Mouse (Mus musculus): Measurements from ENCODE around the gene Npl. TPM values are rescaled to one million over a fixed set of nuclear protein-coding genes. Genes with fewer than 3 reads are reported as not detected.
A peak's percentile ranks its signal among the peaks of the same experiment; 100 is the strongest.

Npl gene
- polyA plus RNA-seq, 1 experiment from 2014 or later: 8.2 TPM

- H3K4me2 ChIP-seq (replicated peaks): no peak overlapping the region
- no peaks in the 10 kb centered on the region for H3K27me3 ChIP-seq
- H3K4me1 ChIP-seq: peaks cover 6% of the 10 kb centered on the region; the same call in 1 of the 2 replicates
- H3K4me3 ChIP-seq: no peak overlapping the region
- no peaks in the 10 kb centered on the region for H3K36me3 ChIP-seq
- no peak overlapping the region for H3K27ac ChIP-seq (replicated peaks)
- H3K9ac ChIP-seq (replicated peaks): no peak overlapping the region
- ATAC-seq (replicated peaks): no peak
- H3K9me3 ChIP-seq: no peaks in the 10 kb centered on the region
- WGBS: 90% methylated on average over 7 of the region's 7 CpGs
These were observed 14.9 kb upstream of the Npl start for GRCm38 (mm10) chr1:153564701-153565100.

DNA sequence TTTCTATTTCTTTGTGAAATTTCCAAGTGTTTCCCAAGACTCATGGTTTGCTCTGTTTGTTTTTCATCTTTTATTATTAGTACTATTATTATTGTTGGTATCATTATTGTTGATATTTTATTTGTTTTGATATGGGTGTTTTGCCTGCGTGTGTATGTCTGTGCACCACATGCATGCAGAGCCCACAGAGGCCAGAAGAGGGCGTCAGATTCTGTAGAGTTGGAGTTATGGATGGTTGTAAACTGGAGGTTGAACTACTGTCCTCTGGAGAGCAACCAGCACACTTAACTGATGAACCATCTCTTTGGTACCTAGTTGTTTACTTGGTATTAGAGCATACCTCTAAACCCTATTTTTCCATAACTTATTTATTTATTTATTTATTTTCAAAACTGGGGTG lies 13.8 kb upstream of the Npl start:
- Histone ChIP-seq H3K27me3 (no peaks in the 10 kb centered on the region), H3K4me1 (peaks cover 6% of the 10 kb centered on the region; the same call in 1 of the 2 replicates), H3K27ac (replicated peaks) (no peak overlapping the region), H3K9me3 (no peaks in the 10 kb centered on the region), H3K36me3 (no peaks in the 10 kb centered on the region), H3K4me3 (no peak overlapping the region), H3K4me2 (replicated peaks) (no peak overlapping the region), H3K9ac (replicated peaks) (no peak overlapping the region)
- WGBS: 55% methylated on average over 2 of the region's 2 CpGs
- ATAC-seq (replicated peaks): no peak

- ATAC-seq (replicated peaks): no peak
- Histone ChIP-seq H3K27ac (replicated peaks) (peak overlapping the region; percentile 25), H3K4me3 (no peak overlapping the region), H3K36me3 (no peaks in the 10 kb centered on the region), H3K4me1 (peaks cover 6% of the 10 kb centered on the region; the same call in 1 of the 2 replicates), H3K9ac (replicated peaks) (no peak overlapping the region), H3K9me3 (no peaks in the 10 kb centered on the region), H3K27me3 (no peaks in the 10 kb centered on the region), H3K4me2 (replicated peaks) (no peak overlapping the region)
- WGBS: 38% methylated on average over 6 of the region's 6 CpGs
These were observed 11.0 kb upstream of the Npl start for GRCm38 (mm10) chr1:153560805-153561204.

GRCm38 (mm10) chr1:153559701-153560100 lies 9.9 kb upstream of the Npl start:
- Histone ChIP-seq H3K4me1 (peaks cover 6% of the 10 kb centered on the region; the same call in 1 of the 2 replicates), H3K4me2 (replicated peaks) (no peak overlapping the region), H3K36me3 (no peaks in the 10 kb centered on the region), H3K27me3 (no peaks in the 10 kb centered on the region), H3K4me3 (no peak overlapping the region), H3K27ac (replicated peaks) (no peak overlapping the region), H3K9me3 (no peaks in the 10 kb centered on the region), H3K9ac (replicated peaks) (no peak overlapping the region)
- 58% methylated on average over 7 of the region's 7 CpGs for WGBS
- ATAC-seq (replicated peaks): no peak

- peak; percentile 35; the same call in 1 of the 2 replicates for ATAC-seq (replicated peaks)
- H3K27ac ChIP-seq (replicated peaks): no peak overlapping the region
- H3K4me2 ChIP-seq (replicated peaks): no peak overlapping the region
- no peaks in the 10 kb centered on the region for H3K27me3 ChIP-seq
- no peak overlapping the region for H3K9ac ChIP-seq (replicated peaks)
- WGBS: 23% methylated on average over 9 of the region's 9 CpGs
- no peaks in the 10 kb centered on the region for H3K36me3 ChIP-seq
- peaks cover 6% of the 10 kb centered on the region; the same call in 1 of the 2 replicates for H3K4me1 ChIP-seq
- no peak overlapping the region for H3K4me3 ChIP-seq
- H3K9me3 ChIP-seq: no peaks in the 10 kb centered on the region
These were observed 9.3 kb upstream of the Npl start for GRCm38 (mm10) chr1:153559126-153559647.

DNA sequence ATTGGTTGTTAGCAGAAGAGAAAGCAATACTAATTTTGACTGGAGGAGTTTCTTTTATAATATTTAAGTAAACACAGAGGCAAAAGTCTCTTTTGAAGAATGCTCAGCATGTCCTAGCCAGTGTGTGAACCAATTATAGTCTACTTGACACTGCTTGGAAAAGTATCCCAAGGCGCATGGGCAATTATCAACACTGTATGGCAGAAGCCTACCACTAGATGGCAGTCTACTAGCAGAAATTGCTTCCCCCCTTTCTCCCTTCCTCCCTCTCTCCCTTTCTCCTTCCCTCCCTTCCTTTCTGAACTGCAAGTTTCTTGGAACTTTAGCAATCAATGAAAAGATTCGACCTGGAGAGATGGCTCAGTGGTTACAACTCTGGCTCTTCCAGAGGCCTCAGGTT lies 7.1 kb upstream of the Npl start:
- peaks cover 6% of the 10 kb centered on the region; the same call in 1 of the 2 replicates for H3K4me1 ChIP-seq
- H3K27ac ChIP-seq (replicated peaks): no peak overlapping the region
- ATAC-seq (replicated peaks): peak; percentile 81
- H3K9me3 ChIP-seq: no peaks in the 10 kb centered on the region
- H3K9ac ChIP-seq (replicated peaks): no peak overlapping the region
- H3K27me3 ChIP-seq: no peaks in the 10 kb centered on the region
- no peak overlapping the region for H3K4me2 ChIP-seq (replicated peaks)
- H3K4me3 ChIP-seq: no peak overlapping the region
- 0% methylated on average over 2 of the region's 2 CpGs for WGBS
- H3K36me3 ChIP-seq: no peaks in the 10 kb centered on the region

GRCm38 (mm10) chr1:153556202-153556601 lies 6.4 kb upstream of the Npl start:
- no peak overlapping the region for H3K27ac ChIP-seq (replicated peaks)
- H3K27me3 ChIP-seq: no peaks in the 10 kb centered on the region
- 90% methylated on average over 4 of the region's 4 CpGs for WGBS
- no peaks in the 10 kb centered on the region for H3K36me3 ChIP-seq
- H3K4me1 ChIP-seq: peaks cover 6% of the 10 kb centered on the region; the same call in 1 of the 2 replicates
- H3K4me3 ChIP-seq: no peak overlapping the region
- ATAC-seq (replicated peaks): no peak
- no peak overlapping the region for H3K9ac ChIP-seq (replicated peaks)
- no peaks in the 10 kb centered on the region for H3K9me3 ChIP-seq
- no peak overlapping the region for H3K4me2 ChIP-seq (replicated peaks)

GRCm38 (mm10) chr1:153550814-153551213 lies 969 bp upstream of the Npl start:
- H3K9me3 ChIP-seq: no peaks in the 10 kb centered on the region
- no peaks in the 10 kb centered on the region for H3K4me1 ChIP-seq
- WGBS: 23% methylated on average over 3 of the region's 3 CpGs
- H3K27ac ChIP-seq (replicated peaks): no peak overlapping the region
- no peak overlapping the region for H3K4me3 ChIP-seq
- H3K27me3 ChIP-seq: no peaks in the 10 kb centered on the region
- no peaks in the 10 kb centered on the region for H3K36me3 ChIP-seq
- no peak overlapping the region for H3K4me2 ChIP-seq (replicated peaks)
- H3K9ac ChIP-seq (replicated peaks): no peak overlapping the region
- no peak; the same call in 1 of the 2 replicates for ATAC-seq (replicated peaks)

DNA sequence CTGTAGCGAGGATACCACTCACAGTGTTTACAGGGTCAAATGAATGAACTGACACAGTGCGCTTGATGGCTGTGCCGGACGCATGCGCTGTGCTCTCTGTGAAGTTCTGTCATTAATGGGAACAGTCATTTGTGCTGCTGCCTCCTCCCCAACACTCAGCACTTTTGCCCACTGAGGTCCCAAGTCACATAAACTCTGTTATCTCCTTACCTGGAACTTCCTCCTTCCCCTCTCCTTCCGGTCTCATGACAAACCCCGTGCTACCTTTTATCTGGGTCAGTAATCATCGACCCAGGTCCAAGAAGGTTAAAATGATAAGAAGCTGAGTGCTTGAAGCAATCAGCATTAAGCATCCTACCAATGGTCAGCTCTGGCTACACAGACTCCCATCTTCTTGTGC lies 2.3 kb downstream of the Npl start:
- ATAC-seq (replicated peaks): no peak
- Histone ChIP-seq H3K4me2 (replicated peaks) (no peak overlapping the region), H3K4me3 (no peak overlapping the region), H3K36me3 (no peaks in the 10 kb centered on the region), H3K4me1 (no peaks in the 10 kb centered on the region), H3K9ac (replicated peaks) (no peak overlapping the region), H3K27me3 (no peaks in the 10 kb centered on the region), H3K27ac (replicated peaks) (no peak overlapping the region), H3K9me3 (no peaks in the 10 kb centered on the region)
- WGBS: 80% methylated on average over 8 of the region's 8 CpGs

DNA sequence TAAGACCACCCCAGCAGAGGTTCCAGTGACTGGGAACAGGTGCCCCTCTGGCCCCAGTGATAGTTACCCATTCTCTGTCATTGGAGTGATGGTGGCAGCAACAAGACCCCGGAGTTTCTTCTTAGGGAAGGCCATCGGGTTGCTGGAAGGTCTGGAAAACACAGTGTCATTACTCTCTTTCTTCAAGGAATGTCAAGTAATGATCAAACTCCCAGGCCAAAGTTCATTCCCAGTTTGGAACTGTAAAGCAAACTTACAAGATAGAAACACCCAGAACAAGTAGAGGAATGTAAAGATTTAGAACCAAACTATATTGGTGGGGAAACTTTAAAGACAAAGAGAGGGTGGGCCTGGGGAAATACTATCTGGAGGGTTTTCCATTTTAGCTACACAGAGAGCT lies 4.6 kb downstream of the Npl start:
- Histone ChIP-seq H3K9ac (replicated peaks) (no peak overlapping the region), H3K9me3 (no peaks in the 10 kb centered on the region), H3K27me3 (no peaks in the 10 kb centered on the region), H3K36me3 (no peaks in the 10 kb centered on the region), H3K4me2 (replicated peaks) (no peak overlapping the region), H3K4me3 (no peak overlapping the region), H3K4me1 (no peaks in the 10 kb centered on the region), H3K27ac (replicated peaks) (no peak overlapping the region)
- 92% methylated on average over 2 of the region's 2 CpGs for WGBS
- ATAC-seq (replicated peaks): no peak

DNA sequence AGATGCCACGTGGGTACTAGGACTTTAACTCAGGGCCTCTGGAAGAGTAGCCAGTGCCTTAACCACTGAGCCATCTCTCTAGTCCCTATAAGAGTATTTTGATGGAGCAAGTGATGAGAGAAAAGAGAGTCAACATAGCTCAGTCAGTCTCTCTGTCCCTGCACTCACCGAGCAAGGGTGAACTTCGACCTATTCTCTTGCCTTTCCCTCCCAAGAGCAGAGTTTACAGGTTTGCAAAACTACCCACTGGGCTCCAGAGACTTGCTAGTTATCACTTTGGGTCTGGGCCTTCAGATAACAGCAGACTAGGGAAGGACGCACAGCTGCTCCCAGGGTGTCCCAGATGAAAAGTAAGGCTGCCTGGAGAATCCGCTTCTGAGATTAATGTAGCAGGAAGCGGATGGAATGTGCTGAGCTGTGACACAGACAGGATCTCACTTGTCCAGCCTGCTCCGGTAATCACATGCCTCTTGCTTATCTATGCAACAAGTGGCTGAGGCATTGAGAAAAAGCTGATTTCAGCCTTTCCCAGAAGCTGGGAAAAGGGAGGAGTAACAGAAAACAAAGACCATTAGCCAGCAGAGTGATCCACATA lies 7.0 kb downstream of the Npl start:
- no peak overlapping the region for H3K4me3 ChIP-seq
- no peaks in the 10 kb centered on the region for H3K27me3 ChIP-seq
- H3K27ac ChIP-seq (replicated peaks): no peak overlapping the region
- no peaks in the 10 kb centered on the region for H3K4me1 ChIP-seq
- no peak overlapping the region for H3K9ac ChIP-seq (replicated peaks)
- H3K4me2 ChIP-seq (replicated peaks): no peak overlapping the region
- no peaks in the 10 kb centered on the region for H3K9me3 ChIP-seq
- 54% methylated on average over 7 of the region's 7 CpGs for WGBS
- H3K36me3 ChIP-seq: no peaks in the 10 kb centered on the region
- no peak for ATAC-seq (replicated peaks)

DNA sequence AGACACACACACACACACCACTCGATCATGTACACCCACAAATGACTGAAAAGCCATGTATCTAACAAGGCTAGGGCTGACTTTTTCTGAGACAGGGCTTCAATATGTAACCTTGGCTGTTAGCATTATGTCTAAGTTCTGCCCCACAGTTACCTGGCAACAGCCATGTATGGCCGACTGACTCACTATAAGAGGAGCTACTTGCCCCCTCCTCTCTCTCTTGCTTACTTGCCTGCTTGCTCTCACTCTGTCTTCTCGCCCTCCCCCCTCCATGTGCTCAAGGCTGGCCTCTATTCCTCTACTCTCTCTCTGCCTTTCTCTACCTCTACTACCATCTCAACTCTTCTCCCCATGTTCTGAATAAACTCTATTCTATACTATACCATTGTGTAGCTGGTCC lies 9.1 kb downstream of the Npl start:
- H3K4me1 ChIP-seq: no peaks in the 10 kb centered on the region
- 60% methylated on average over 3 of the region's 3 CpGs for WGBS
- no peak overlapping the region for H3K9ac ChIP-seq (replicated peaks)
- no peaks in the 10 kb centered on the region for H3K27me3 ChIP-seq
- no peak for ATAC-seq (replicated peaks)
- H3K4me3 ChIP-seq: no peak overlapping the region
- no peak overlapping the region for H3K27ac ChIP-seq (replicated peaks)
- H3K36me3 ChIP-seq: no peaks in the 10 kb centered on the region
- H3K9me3 ChIP-seq: no peaks in the 10 kb centered on the region
- no peak overlapping the region for H3K4me2 ChIP-seq (replicated peaks)

Measured in forebrain, embryonic 15.5 days (tissue).